Mouse (Mus musculus) liver, embryonic 14.5 days (tissue): Measurements from ENCODE around the gene Kri1.

Experiments used
- CTCF ChIP-seq: IDR thresholded peaks from 2 replicates; pipeline ENCODE4 v1.5.1; 2016; ENCODE audit warnings: antibody characterized with exemption, low read depth, control low read depth
- EP300 ChIP-seq: IDR thresholded peaks from 2 replicates; pipeline ENCODE4 v1.6.1; 2016; ENCODE audit warnings: antibody characterized with exemption, low read depth

DNA sequence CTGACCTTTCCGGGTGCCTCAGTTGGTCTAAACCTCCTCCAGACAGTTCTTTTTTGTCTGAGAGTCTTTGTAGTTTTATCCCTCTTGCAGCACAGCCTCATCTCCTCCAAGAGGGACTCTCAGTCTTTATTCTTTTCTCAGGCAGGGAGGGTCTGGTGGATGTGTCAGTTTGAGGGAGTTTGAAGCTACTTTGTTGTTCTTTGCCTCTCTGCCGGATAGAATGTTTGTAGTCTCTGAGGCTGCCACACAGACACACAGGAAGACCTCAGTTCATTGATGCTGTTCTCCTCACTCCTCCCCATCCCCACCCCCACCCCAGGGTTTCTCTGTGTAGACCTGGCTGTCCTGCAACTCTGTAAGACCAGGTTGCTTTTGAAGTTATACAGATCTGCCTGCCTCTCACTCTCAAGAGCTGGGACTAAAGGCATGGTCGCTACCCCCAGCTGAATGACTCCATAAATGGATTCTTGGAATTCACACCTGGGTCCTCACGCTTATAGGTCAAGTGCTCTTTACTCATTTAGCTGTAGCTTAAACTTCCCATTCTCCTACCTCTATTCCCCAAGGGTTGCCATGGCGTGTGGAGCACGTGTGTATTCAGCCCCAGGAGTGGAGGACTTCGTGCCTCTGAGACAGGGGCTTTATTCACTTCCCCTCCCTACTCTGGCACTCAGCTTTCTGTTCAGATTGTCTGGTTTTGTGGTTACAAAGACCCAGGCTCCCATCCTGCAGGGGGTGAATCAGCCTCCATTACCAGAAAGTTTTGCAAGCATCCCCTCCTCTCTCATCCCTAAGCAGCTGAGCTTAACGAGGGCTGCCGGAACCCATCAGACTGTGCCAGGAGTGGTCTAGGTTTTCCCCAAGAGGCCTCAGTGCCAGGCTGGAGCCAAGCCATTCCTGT is 44.6 kb upstream of the Kri1 start:
- no peak for TF ChIP-seq CTCF
- TF ChIP-seq EP300: no peak
